Mouse (Mus musculus) megakaryocyte, embryonic 14.5 days (primary cell): ENCODE results near the gene Ces1b. TPM values are rescaled to one million over a fixed set of nuclear protein-coding genes. Genes with fewer than 3 reads are reported as not detected.

Experiments used
- H3K27me3 ChIP-seq: replicated peaks from 2 replicates; pipeline ENCODE3; 2012; ENCODE audit warnings: inconsistent platforms
- H3K36me3 ChIP-seq: replicated peaks from 2 replicates; pipeline ENCODE3; 2012; ENCODE audit warnings: low read length, inconsistent platforms, mixed read lengths
- H3K4me1 ChIP-seq: 2 replicates; pipeline ENCODE4 v1.6.1; 2012; ENCODE audit warnings: inconsistent platforms
- H3K4me3 ChIP-seq: replicated peaks from 2 replicates; pipeline ENCODE3; 2012; ENCODE audit warnings: moderate library complexity, mild to moderate bottlenecking, inconsistent platforms
- H3K9me3 ChIP-seq: 2 replicates; pipeline ENCODE4 v1.6.1; 2012; ENCODE audit warnings: inconsistent platforms
- FLI1 ChIP-seq: IDR thresholded peaks from 2 replicates; pipeline ENCODE4 v1.6.1; 2012; ENCODE audit warnings: low read length, inconsistent platforms, mixed read lengths
- GATA1 ChIP-seq: IDR thresholded peaks from 3 replicates; pipeline ENCODE4 v1.6.1; 2012; ENCODE audit warnings: mixed read lengths, low read length, inconsistent platforms, borderline replicate concordance
- polyA plus RNA-seq: library from polyadenylated mRNA; stranded (reverse); fragments of >175 nt; gene quantifications from 2 replicates; pipeline ENCODE4 v1.2.3, GENCODE M21; 2012; ENCODE audit warnings: low replicate concordance; ENCODE audit not compliant: insufficient read depth

Gene Ces1b
- polyA plus RNA-seq, 1 experiment = not detected

DNA sequence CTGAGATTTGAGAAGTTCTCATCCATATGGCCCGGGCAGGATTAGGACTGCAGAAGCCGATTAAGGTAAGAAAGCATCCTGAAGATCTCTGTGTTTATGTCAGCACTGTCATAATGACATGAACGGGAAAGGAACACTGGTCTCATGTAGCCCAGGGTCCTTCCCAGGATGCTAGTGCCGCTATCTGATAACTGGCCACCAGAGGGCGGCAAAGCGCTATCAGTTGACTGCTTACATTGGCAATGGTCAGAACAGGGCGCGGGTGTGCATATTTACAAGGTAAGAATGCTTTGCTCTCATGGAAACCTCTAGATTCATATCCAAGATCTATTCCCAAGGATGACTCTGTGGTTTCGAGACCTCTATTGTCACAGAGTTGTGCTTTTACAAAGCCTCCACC lies 68.4 kb downstream of the Ces1b start:
- no peaks in the 10 kb centered on the region for H3K27me3 ChIP-seq
- H3K36me3 ChIP-seq = no peaks in the 10 kb centered on the region
- H3K4me1 ChIP-seq = no peaks in the 10 kb centered on the region
- H3K9me3 ChIP-seq = no peaks in the 10 kb centered on the region
- H3K4me3 ChIP-seq = no peak overlapping the region
- TF ChIP-seq FLI1 = no peak
- TF ChIP-seq GATA1 = no peak

DNA sequence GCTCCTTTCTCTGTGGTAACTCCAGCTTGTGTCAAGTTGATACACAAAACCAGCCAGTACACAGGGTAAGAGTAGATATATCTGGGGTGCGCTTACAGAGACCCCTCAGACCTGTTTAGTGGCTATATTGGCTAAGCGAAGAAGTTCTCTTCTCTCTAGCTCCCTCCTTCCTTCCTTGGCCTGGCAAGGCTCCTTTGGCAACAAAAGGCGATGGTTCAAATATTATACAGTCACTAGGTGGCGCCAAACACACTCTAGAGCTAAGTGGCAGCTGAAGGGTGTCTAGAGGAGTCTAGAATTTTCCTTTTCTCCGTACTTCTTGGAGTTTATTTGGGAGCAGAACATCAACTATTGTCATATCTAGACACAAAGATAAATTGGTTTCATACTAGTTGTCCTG lies 69.5 kb downstream of the Ces1b start:
- no peaks in the 10 kb centered on the region for H3K36me3 ChIP-seq
- no peaks in the 10 kb centered on the region for H3K9me3 ChIP-seq
- TF ChIP-seq FLI1 (no peak), GATA1 (no peak)
- no peaks in the 10 kb centered on the region for H3K27me3 ChIP-seq
- no peaks in the 10 kb centered on the region for H3K4me1 ChIP-seq
- no peak overlapping the region for H3K4me3 ChIP-seq

Other genes starting within 250 kb of the Ces1b start
- 1.6 TPM in 1 of 2 replicates, not detected in the other for gene Lpcat2, start 224.7 kb downstream of the Ces1b start, polyA plus RNA-seq
- 0.18 TPM in 1 of 2 replicates, not detected in the other for gene Capns2, start 178.6 kb downstream of the Ces1b start, polyA plus RNA-seq
- gene Slc6a2, start 119.9 kb downstream of the Ces1b start, polyA plus RNA-seq = 0.07 TPM in 1 of 2 replicates, not detected in the other
- gene Ces1a, start 31.8 kb downstream of the Ces1b start, polyA plus RNA-seq = not detected in 2 replicates
- gene Ces1c, start 51.3 kb upstream of the Ces1b start, polyA plus RNA-seq = not detected in 2 replicates
- gene Ces1d, start 117.8 kb upstream of the Ces1b start, polyA plus RNA-seq = not detected in 2 replicates
- not detected in 2 replicates for gene Ces1e, start 149.6 kb upstream of the Ces1b start, polyA plus RNA-seq
- not detected in 2 replicates for gene Ces1f, start 199.7 kb upstream of the Ces1b start, polyA plus RNA-seq